Mouse (Mus musculus) adrenal gland, postnatal 0 days (tissue): ENCODE measurements around the gene Kif21a. TPM values are rescaled to one million over a fixed set of nuclear protein-coding genes. Genes with fewer than 3 reads are reported as not detected.

ENCODE experiments used
- polyA plus RNA-seq: library from polyadenylated mRNA; unstranded; fragments of >200 nt; fragmentation: Nextera tagmentation; extraction: Ambion mirVana; gene quantifications from 2 replicates; pipeline ENCODE4 v1.2.1, GENCODE M21; 2015

Gene Kif21a
- polyA plus RNA-seq: 5.6 and 9.9 TPM in 2 replicates

DNA sequence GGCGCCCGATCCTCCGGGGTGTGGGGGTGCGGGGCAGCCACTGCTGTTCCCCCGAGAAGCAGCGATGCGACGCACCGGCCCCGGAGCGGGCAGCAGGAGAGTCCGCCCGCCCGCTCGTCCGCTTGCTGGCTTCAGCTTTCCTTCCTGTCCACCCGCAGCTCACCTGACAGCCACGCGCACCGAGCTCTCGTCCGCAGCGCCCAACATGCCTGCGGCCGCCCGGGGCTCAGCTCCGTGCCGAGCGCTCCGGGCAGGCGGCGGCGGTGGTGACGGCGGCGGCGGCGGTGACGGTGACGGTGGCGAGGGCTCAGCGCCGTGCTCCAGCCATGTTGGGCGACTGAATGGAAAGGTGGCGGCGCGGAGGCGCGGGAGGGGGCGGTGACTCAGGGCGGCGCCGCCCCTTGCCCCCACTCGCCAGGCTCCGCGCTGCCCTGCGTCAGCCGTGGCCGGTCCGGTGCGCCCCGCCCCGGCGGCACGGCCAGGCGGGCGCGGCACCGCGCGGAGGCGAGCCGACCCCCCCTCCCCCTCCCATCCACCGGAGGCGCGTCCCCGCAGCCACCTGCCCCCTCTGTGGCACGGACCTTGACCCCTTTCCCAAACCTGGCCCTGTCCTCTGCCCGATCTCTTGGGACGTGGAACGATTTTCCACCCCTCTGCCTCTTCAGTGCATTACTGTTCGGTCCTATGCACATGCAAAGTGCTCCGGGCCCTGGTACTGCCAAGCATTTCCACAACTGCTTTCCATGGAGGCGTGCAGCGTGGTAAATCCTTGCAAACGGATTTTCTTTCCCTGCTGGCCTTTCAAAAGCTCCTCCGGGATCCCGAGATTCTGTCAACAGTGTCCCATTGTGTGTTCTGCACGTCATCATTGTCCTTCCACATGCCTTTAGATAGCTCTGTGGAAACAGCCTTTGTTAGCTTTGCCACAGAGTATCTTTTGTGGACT lies at the start of gene Kif21a:
Gene Kif21a, minus strand, starts transcription at position 453 of the 946 bp plus-strand sequence.

Other genes with a start within 250 kb of the Kif21a start
- 5.0 and 7.4 TPM in 2 replicates for gene Abcd2, start 141.9 kb upstream of the Kif21a start, polyA plus RNA-seq
- 0.08 TPM in 1 of 2 replicates, not detected in the other for gene CN725425, start 149.5 kb upstream of the Kif21a start, polyA plus RNA-seq